Mouse (Mus musculus) midbrain, embryonic 13.5 days (tissue): Measurements from ENCODE around the gene Tsc22d2. TPM values are rescaled to one million over a fixed set of nuclear protein-coding genes. Genes with fewer than 3 reads are reported as not detected.
A peak's percentile ranks its signal among the peaks of the same experiment; 100 is the strongest.

Experiments
- ATAC-seq: fragments of 200-750 bp; cut with Nextera tagmentation; 2 replicates; pipeline ENCODE4 v1.8.0; 2017; ENCODE audit warnings: mild to moderate bottlenecking, moderate TSS enrichment, moderate library complexity
- H3K27ac ChIP-seq: fragments of 300-500 bp; sonication (generic); 2 replicates; pipeline ENCODE4 v1.5.1; 2015; ENCODE audit warnings: inconsistent platforms, mild to moderate bottlenecking, moderate library complexity
- H3K27me3 ChIP-seq: fragments of 300-500 bp; sonication (generic); 2 replicates; pipeline ENCODE4 v1.6.1; 2015; ENCODE audit warnings: mild to moderate bottlenecking, inconsistent platforms
- H3K36me3 ChIP-seq: fragments of 300-500 bp; sonication (generic); 2 replicates; pipeline ENCODE4 v1.6.1; 2015; ENCODE audit warnings: mild to moderate bottlenecking, inconsistent platforms
- H3K4me1 ChIP-seq: fragments of 300-500 bp; sonication (generic); replicated peaks from 2 replicates; pipeline ENCODE4 v1.6.1; 2015; ENCODE audit warnings: inconsistent platforms
- H3K4me2 ChIP-seq: fragments of 300-500 bp; sonication (generic); replicated peaks from 2 replicates; pipeline ENCODE4 v1.6.1; 2015; ENCODE audit warnings: moderate library complexity, mild to moderate bottlenecking, inconsistent platforms
- H3K4me3 ChIP-seq: fragments of 300-500 bp; sonication (generic); replicated peaks from 2 replicates; pipeline ENCODE4 v1.5.1; 2015; ENCODE audit warnings: mild to moderate bottlenecking, inconsistent platforms
- H3K9ac ChIP-seq: fragments of 300-500 bp; sonication (generic); replicated peaks from 2 replicates; pipeline ENCODE4 v1.6.1; 2015; ENCODE audit warnings: mild to moderate bottlenecking, inconsistent platforms
- H3K9me3 ChIP-seq: fragments of 300-500 bp; sonication (generic); 2 replicates; pipeline ENCODE4 v1.6.1; 2016; ENCODE audit warnings: mild to moderate bottlenecking, inconsistent platforms
- WGBS: fragments of 180-500 bp; shearing (Covaris S2); methylation state at CpG from one replicate; pipeline ENCODE4 v1.1.7; 2015; 5-methylcytosine and 5-hydroxymethylcytosine counted together
- polyA plus RNA-seq: library from polyadenylated mRNA; unstranded; fragments of >200 nt; fragmentation: Nextera tagmentation; extraction: Ambion mirVana; gene quantifications from 2 replicates; pipeline ENCODE4 v1.2.1, GENCODE M21; 2015

Tsc22d2 gene
- polyA plus RNA-seq, 1 experiment from 2014 or later = 8.0 TPM

GRCm38 (mm10) chr3:58399931-58400330 lies 14.6 kb upstream of the Tsc22d2 start:
- Histone ChIP-seq H3K27me3 (no peaks in the 10 kb centered on the region), H3K27ac (no peak overlapping the region), H3K4me1 (no peaks in the 10 kb centered on the region), H3K4me2 (no peak overlapping the region), H3K9me3 (no peaks in the 10 kb centered on the region), H3K36me3 (no peaks in the 10 kb centered on the region), H3K9ac (no peak overlapping the region), H3K4me3 (no peak overlapping the region)
- WGBS = 72% methylated on average over 3 of the region's 3 CpGs
- ATAC-seq = no peak

GRCm38 (mm10) chr3:58411669-58412068 lies 2.8 kb upstream of the Tsc22d2 start:
- Histone ChIP-seq H3K27ac (no peak overlapping the region), H3K4me3 (no peak overlapping the region), H3K27me3 (no peaks in the 10 kb centered on the region), H3K36me3 (no peaks in the 10 kb centered on the region), H3K4me1 (peaks cover 5% of the 10 kb centered on the region; the same call in 1 of the 2 replicates), H3K9me3 (no peaks in the 10 kb centered on the region), H3K9ac (no peak overlapping the region), H3K4me2 (no peak overlapping the region)
- ATAC-seq = no peak

- no peaks in the 10 kb centered on the region for H3K36me3 ChIP-seq
- ATAC-seq = no peak
- H3K4me3 ChIP-seq = peak overlapping the region; percentile 100
- H3K27me3 ChIP-seq = no peaks in the 10 kb centered on the region
- H3K27ac ChIP-seq = no peak overlapping the region
- no peaks in the 10 kb centered on the region for H3K9me3 ChIP-seq
- peaks cover 18% of the 10 kb centered on the region for H3K4me1 ChIP-seq
- H3K4me2 ChIP-seq = peak overlapping the region; percentile 58
- H3K9ac ChIP-seq = peak overlapping the region; percentile 54
- 45% methylated on average over 5 of the region's 5 CpGs for WGBS
Measured at GRCm38 (mm10) chr3:58413671-58414070, 844 bp upstream of the Tsc22d2 start.

- under 1% methylated on average over 86 of the region's 113 CpGs for WGBS
- peak; percentile 56 for ATAC-seq
Measured at GRCm38 (mm10) chr3:58414986-58415883, 720 bp downstream of the Tsc22d2 start.

GRCm38 (mm10) chr3:58415884-58416725 lies 1.6 kb downstream of the Tsc22d2 start:
- peaks cover 32% of the 10 kb centered on the region for H3K4me1 ChIP-seq
- H3K36me3 ChIP-seq = no peaks in the 10 kb centered on the region
- no peaks in the 10 kb centered on the region for H3K9me3 ChIP-seq
- H3K9ac ChIP-seq = peak overlapping the region; percentile 99
- peak overlapping the region; percentile 100 for H3K4me3 ChIP-seq
- peak; percentile 83 for ATAC-seq
- peak overlapping the region; percentile 97 for H3K4me2 ChIP-seq
- under 1% methylated on average over 80 of the region's 85 CpGs for WGBS
- H3K27me3 ChIP-seq = no peaks in the 10 kb centered on the region
- H3K27ac ChIP-seq = peak overlapping the region; percentile 99

More at GRCm38 (mm10) chr3:58414986-58415883, 720 bp downstream of the Tsc22d2 start:
- Histone ChIP-seq H3K27ac (peak overlapping the region; percentile 99), H3K9me3 (no peaks in the 10 kb centered on the region), H3K4me3 (peak overlapping the region; percentile 100), H3K4me1 (peaks cover 30% of the 10 kb centered on the region), H3K9ac (peak overlapping the region; percentile 99), H3K4me2 (peak overlapping the region; percentile 97), H3K27me3 (no peaks in the 10 kb centered on the region), H3K36me3 (no peaks in the 10 kb centered on the region)

GRCm38 (mm10) chr3:58416726-58417437 lies 2.4 kb downstream of the Tsc22d2 start:
- WGBS = 1% methylated on average over 39 of the region's 39 CpGs
- Histone ChIP-seq H3K27ac (peak overlapping the region; percentile 99), H3K4me1 (peaks cover 35% of the 10 kb centered on the region), H3K9ac (peak overlapping the region; percentile 99), H3K4me3 (peak overlapping the region; percentile 100), H3K4me2 (peak overlapping the region; percentile 97), H3K27me3 (no peaks in the 10 kb centered on the region), H3K9me3 (no peaks in the 10 kb centered on the region), H3K36me3 (no peaks in the 10 kb centered on the region)
- peak; percentile 61 for ATAC-seq

GRCm38 (mm10) chr3:58418724-58419705 lies 4.5 kb downstream of the Tsc22d2 start:
- peak overlapping the region; percentile 100 for H3K4me3 ChIP-seq
- H3K4me1 ChIP-seq = peaks cover 41% of the 10 kb centered on the region
- no peak overlapping the region for H3K27ac ChIP-seq
- no peaks in the 10 kb centered on the region for H3K27me3 ChIP-seq
- H3K4me2 ChIP-seq = peak overlapping the region; percentile 76
- ATAC-seq = no peak
- H3K9ac ChIP-seq = peak overlapping the region; percentile 36; the same call in 1 of the 2 replicates
- no peaks in the 10 kb centered on the region for H3K36me3 ChIP-seq
- H3K9me3 ChIP-seq = no peaks in the 10 kb centered on the region
- 34% methylated on average over 5 of the region's 5 CpGs for whole genome bisulfite sequencing

- WGBS = 90% methylated on average over 1 of the region's 1 CpGs
- no peaks in the 10 kb centered on the region for H3K9me3 ChIP-seq
- H3K27me3 ChIP-seq = no peaks in the 10 kb centered on the region
- H3K36me3 ChIP-seq = no peaks in the 10 kb centered on the region
- H3K4me2 ChIP-seq = no peak overlapping the region
- 0 out of 2 replicates have a peak, but pooled peaks cover 2% of the 10 kb centered on the region for H3K4me1 ChIP-seq
- no peak for ATAC-seq
- no peak overlapping the region for H3K27ac ChIP-seq
- H3K4me3 ChIP-seq = no peak overlapping the region
- no peak overlapping the region for H3K9ac ChIP-seq
Measured at GRCm38 (mm10) chr3:58428861-58429260, 14.3 kb downstream of the Tsc22d2 start.

GRCm38 (mm10) chr3:58434414-58434813 lies 19.9 kb downstream of the Tsc22d2 start:
- Histone ChIP-seq H3K4me2 (no peak overlapping the region), H3K36me3 (0 out of 2 replicates have a peak, but pooled peaks cover 4% of the 10 kb centered on the region), H3K9ac (no peak overlapping the region), H3K4me1 (no peaks in the 10 kb centered on the region), H3K4me3 (no peak overlapping the region), H3K27ac (no peak overlapping the region), H3K27me3 (no peaks in the 10 kb centered on the region), H3K9me3 (no peaks in the 10 kb centered on the region)
- 95% methylated on average over 2 of the region's 2 CpGs for WGBS
- no peak for ATAC-seq

GRCm38 (mm10) chr3:58448230-58448629 lies 33.7 kb downstream of the Tsc22d2 start:
- no peaks in the 10 kb centered on the region for H3K4me1 ChIP-seq
- no peak overlapping the region for H3K4me3 ChIP-seq
- 97% methylated on average over 2 of the region's 2 CpGs for WGBS
- ATAC-seq = no peak
- no peaks in the 10 kb centered on the region for H3K27me3 ChIP-seq
- no peak overlapping the region for H3K9ac ChIP-seq
- H3K36me3 ChIP-seq = no peaks in the 10 kb centered on the region
- H3K27ac ChIP-seq = no peak overlapping the region
- no peak overlapping the region for H3K4me2 ChIP-seq
- no peaks in the 10 kb centered on the region for H3K9me3 ChIP-seq

- 93% methylated on average over 3 of the region's 3 CpGs for WGBS
- no peak for ATAC-seq
- Histone ChIP-seq H3K4me2 (no peak overlapping the region), H3K27ac (no peak overlapping the region), H3K27me3 (no peaks in the 10 kb centered on the region), H3K36me3 (no peaks in the 10 kb centered on the region), H3K9ac (no peak overlapping the region), H3K4me1 (no peaks in the 10 kb centered on the region), H3K9me3 (no peaks in the 10 kb centered on the region), H3K4me3 (no peak overlapping the region)
Measured at GRCm38 (mm10) chr3:58449487-58449886, 35.0 kb downstream of the Tsc22d2 start.
